Mouse (Mus musculus) E14TG2a.4 (cell line): Measurements from ENCODE around the gene Ppp2r1b.

ENCODE experiments used
- CTCF ChIP-seq: conservative IDR thresholded peaks from 2 replicates; pipeline ENCODE4 v1.5.1; 2014; ENCODE audit warnings: low read length
- NANOG ChIP-seq: IDR thresholded peaks from 2 replicates; pipeline ENCODE4 v1.6.1; 2014; ENCODE audit warnings: borderline replicate concordance, low read length, mixed read lengths

- TF ChIP-seq CTCF (no peak), NANOG (no peak)
Observed at GRCm38 (mm10) chr9:50841079-50841789, 3.9 kb upstream of the Ppp2r1b start.
